In the genomic region with DNA sequence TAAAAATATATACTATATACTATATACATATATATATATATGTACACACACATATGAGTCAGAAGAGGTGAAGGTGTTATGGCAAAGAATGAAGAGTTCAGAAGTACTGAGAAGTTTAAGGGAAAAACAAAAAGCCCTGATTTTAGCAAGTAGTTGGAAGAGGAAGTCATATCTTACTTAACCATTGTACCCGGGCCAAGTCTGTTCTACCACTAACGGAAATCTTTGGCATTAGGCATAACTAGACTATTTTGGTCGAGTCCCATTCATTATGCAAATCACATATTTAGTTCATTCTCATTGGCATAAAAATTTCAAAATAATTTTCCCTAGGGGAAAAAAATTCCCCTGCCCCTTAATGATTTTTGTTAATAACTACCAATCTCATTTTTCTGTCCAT, we compare ENCODE assay signal across 28 mouse cellular contexts.
DNase-seq lines count a peak whose midpoint lies in the region.
"Had no signal": no experiment of that assay in that cellular context is flagged by ENCODE, and none has a peak within 500 bp of the region (broad histone marks: within the 10 kb centered on the region; RNA-seq: fewer than 3 reads in every experiment).

No protein-coding gene starts in this region.

- no peaks in the 10 kb centered on the region for H3K36me3 ChIP-seq in heart, embryonic 10.5 days
- H3K36me3 ChIP-seq: embryonic facial prominence, embryonic 10.5 days; embryonic facial prominence, embryonic 15.5 days; hindbrain, embryonic 10.5 days; hindbrain, embryonic 15.5 days; liver, embryonic 12.5 days; midbrain, embryonic 13.5 days; neural tube, embryonic 13.5 days; stomach, embryonic 15.5 days had no signal

- no peaks in the 10 kb centered on the region for H3K4me1 ChIP-seq in heart, embryonic 10.5 days
- H3K4me1 ChIP-seq: embryonic facial prominence, embryonic 10.5 days; embryonic facial prominence, embryonic 15.5 days; forebrain, embryonic 13.5 days; hindbrain, embryonic 10.5 days; hindbrain, embryonic 15.5 days; liver, embryonic 12.5 days; midbrain, embryonic 13.5 days; neural tube, embryonic 13.5 days; stomach, embryonic 15.5 days had no signal

- peak; percentile 5 for DNase-seq in heart, adult 8-10 months (ENCODE audit: low spot score)
- DNase-seq in heart, embryonic 10.5 days (ENCODE audit: low spot score), result no peak
- DNase-seq in lung, postnatal 36 days, result peak; percentile 24
- no peak for DNase-seq in lung, postnatal 4 days
- peak; percentile 2 for DNase-seq in fibroblast of lung, adult 2 months (ENCODE audit: low read depth)
- DNase-seq in right cerebral cortex, postnatal 4 days, result no peak
- DNase-seq in thymus, postnatal 0 days (ENCODE audit: low spot score), result no peak
- DNase-seq: adrenal gland, postnatal 25 days; B cell, adult 2 months; cerebellum, adult 18-20 months; cerebellum, postnatal 14 days; gastrocnemius, postnatal 14 days; kidney, adult 11 months; kidney, postnatal 4 days; left cerebral cortex, postnatal 4 days; liver, postnatal 0 days; lung, postnatal 14 days; thymus, postnatal 14 days had no signal

- no peak overlapping the region for H3K27ac ChIP-seq in heart, embryonic 10.5 days
- H3K27ac ChIP-seq: embryonic facial prominence, embryonic 10.5 days; embryonic facial prominence, embryonic 15.5 days; forebrain, embryonic 13.5 days; hindbrain, embryonic 10.5 days; hindbrain, embryonic 15.5 days; kidney, postnatal 0 days; liver, embryonic 12.5 days; midbrain, embryonic 13.5 days; neural tube, embryonic 13.5 days; stomach, embryonic 15.5 days had no signal

- WGBS in heart, embryonic 10.5 days, result 83% methylated on average over 3 of the region's 3 CpGs

- H3K27me3 ChIP-seq in heart, embryonic 10.5 days (ENCODE audit: insufficient read depth, poor library complexity, severe bottlenecking), result no peaks in the 10 kb centered on the region
- H3K27me3 ChIP-seq: embryonic facial prominence, embryonic 15.5 days; forebrain, embryonic 13.5 days; hindbrain, embryonic 15.5 days; liver, embryonic 12.5 days; midbrain, embryonic 13.5 days; neural tube, embryonic 13.5 days; stomach, embryonic 15.5 days had no signal

- no peak overlapping the region for H3K4me3 ChIP-seq in heart, embryonic 10.5 days
- H3K4me3 ChIP-seq: embryonic facial prominence, embryonic 10.5 days; embryonic facial prominence, embryonic 15.5 days; forebrain, embryonic 13.5 days; hindbrain, embryonic 10.5 days; hindbrain, embryonic 15.5 days; liver, embryonic 12.5 days; midbrain, embryonic 13.5 days; neural tube, embryonic 13.5 days; stomach, embryonic 15.5 days had no signal

- no peaks in the 10 kb centered on the region for H3K9me3 ChIP-seq in heart, embryonic 10.5 days
- H3K9me3 ChIP-seq: embryonic facial prominence, embryonic 10.5 days; embryonic facial prominence, embryonic 15.5 days; forebrain, embryonic 13.5 days; hindbrain, embryonic 10.5 days; hindbrain, embryonic 15.5 days; liver, embryonic 12.5 days; neural tube, embryonic 13.5 days; stomach, embryonic 15.5 days had no signal

Comparison
In these comparisons a context has a peak if more than half of its experiments do, and no peak if none do; other contexts are left out.
1. DNase-seq: peak in heart, adult 8-10 months (single experiment), lung, postnatal 36 days (single experiment) and fibroblast of lung, adult 2 months (single experiment); none in heart, embryonic 10.5 days (single experiment), lung, postnatal 4 days (0 of 2), right cerebral cortex, postnatal 4 days (single experiment) and thymus, postnatal 0 days (single experiment).